Mouse (Mus musculus) splenic B cell, adult 2 months (primary cell): ENCODE measurements around the gene Cetn3.

Experiments used
- DNase-seq: peaks from one replicate; pipeline ENCODE4 v3.0.0-alpha.2; 2011; ENCODE audit warnings: low read depth, low spot score
- H3K27me3 ChIP-seq: 2 replicates; pipeline ENCODE4 v1.6.1; 2012; ENCODE audit warnings: mild to moderate bottlenecking, low read length, moderate library complexity, mixed read lengths; ENCODE audit not compliant: control insufficient read depth, poor library complexity, insufficient read depth, severe bottlenecking
- H3K36me3 ChIP-seq: 2 replicates; pipeline ENCODE4 v1.6.1; 2012; ENCODE audit warnings: mild to moderate bottlenecking, low read length, moderate library complexity, mixed read lengths; ENCODE audit not compliant: control insufficient read depth, poor library complexity, insufficient read depth, severe bottlenecking

The Cetn3 gene

GRCm38 (mm10) chr13:81840246-81840645, 57.4 kb downstream of the Cetn3 start:
- H3K36me3 ChIP-seq = no peaks in the 10 kb centered on the region
- DNase-seq = no peak
- H3K27me3 ChIP-seq = no peaks in the 10 kb centered on the region

- Histone ChIP-seq H3K27me3 (no peaks in the 10 kb centered on the region), H3K36me3 (no peaks in the 10 kb centered on the region)
- DNase-seq = no peak
These were observed 57.8 kb downstream of the Cetn3 start for GRCm38 (mm10) chr13:81840646-81841045.

DNA sequence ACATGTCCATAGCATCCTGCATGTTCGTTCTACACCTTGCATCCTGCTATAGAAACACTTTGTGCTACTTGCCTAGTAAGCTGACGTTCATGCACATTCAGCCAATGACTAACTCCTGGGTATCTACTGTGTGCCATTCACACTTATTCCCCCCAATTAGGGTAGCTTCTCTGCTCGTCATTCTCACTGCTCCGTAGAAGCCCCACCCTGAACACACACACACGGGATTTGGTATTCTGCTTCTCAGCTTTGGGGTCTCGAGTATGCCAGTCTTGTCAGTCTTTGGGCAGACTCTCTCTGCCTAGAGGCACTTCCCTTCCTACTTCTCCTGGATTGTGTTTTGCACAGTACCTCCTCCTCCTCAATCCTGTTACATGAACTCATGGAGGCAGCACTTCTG, 59.4 kb downstream of the Cetn3 start:
- DNase-seq = no peak
- H3K27me3 ChIP-seq = no peaks in the 10 kb centered on the region
- no peaks in the 10 kb centered on the region for H3K36me3 ChIP-seq
